Mouse (Mus musculus) mouse embryonic stem cell (cell line): ENCODE measurements around the gene Hsd17b7.
"Not testable (repeated sequence)": the region's sequence is repeated elsewhere in the genome, so short reads cannot be mapped to it uniquely, and the experiment has no call there.

Experiments
- in situ Hi-C, 2 experiments: fragments of 300-500 bp; cut with MboI; formaldehyde crosslinking; loops; 1 replicate in 1 of 2; 3 replicates in 1 of 2; pipeline ENCODE4 v1.14.3; 2019 to 2020; ENCODE audit warnings: low sequenced_read_pairs in 2 of 2, low pct_unique_long_range_greater_than_20kb in 1 of 2, mixed read lengths in 1 of 2; ENCODE audit not compliant: unreplicated experiment in 1 of 2

Gene Hsd17b7

DNA sequence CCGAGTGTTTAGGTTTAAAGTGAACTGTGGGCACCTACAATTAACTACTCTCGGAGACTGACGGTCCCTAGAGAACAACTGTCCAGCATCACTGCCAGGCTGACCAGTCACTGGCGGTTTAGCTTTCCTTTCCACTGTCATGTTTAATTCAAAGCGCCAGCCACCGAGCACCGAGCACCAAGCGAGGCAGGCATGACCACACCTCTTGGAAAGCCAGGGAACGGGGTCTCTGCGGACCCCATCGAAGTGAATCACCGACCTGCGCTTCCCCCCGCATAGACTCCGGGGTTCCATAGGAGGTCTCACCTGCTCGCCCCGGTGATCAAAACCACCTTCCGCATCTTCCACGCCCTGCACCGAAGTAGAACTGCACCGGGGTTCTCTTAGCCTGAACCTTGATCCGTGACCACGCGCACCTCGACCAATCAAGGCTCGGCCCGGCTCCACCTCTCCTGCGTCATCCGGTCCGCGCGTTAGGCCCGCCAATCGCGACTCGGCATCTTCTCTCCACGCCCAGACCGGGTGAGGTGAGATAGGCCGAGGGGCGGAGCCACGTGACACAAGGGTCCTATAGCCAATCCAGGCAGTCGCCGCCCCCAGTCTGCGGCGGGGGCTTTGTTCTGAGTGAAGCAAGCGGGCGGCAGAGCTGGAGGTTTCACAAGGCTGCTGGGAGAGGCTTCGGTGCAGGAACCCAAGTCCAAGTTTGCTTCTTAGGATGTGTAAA is at the start of gene Hsd17b7:
Hsd17b7 (minus strand) TSS at position 450 of the 724 bp plus-strand sequence.
- in situ Hi-C loops = no loop called here

DNA sequence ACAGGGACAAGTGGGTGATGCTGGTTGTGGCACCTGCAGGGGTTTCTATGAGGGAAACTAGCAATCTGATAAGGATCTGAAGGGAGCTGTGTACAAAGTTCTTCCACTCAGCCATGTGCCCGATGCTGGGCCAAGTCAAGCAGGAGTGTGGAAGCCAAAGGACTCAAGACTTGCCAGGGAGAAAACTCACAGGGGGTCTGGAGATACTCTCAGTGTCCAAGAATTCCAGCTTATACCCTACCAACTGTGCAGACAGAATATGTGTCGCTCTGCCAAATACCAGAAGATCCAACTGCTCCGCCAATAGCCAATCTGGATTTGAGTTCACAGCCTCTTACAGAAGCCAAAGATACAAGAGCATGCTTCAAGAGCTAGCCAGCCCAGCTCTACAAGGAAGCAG is 45.7 kb upstream of the Hsd17b7 start:
- in situ Hi-C loops = no loop called here

- in situ Hi-C loops = no loop called here
Observed at GRCm38 (mm10) chr1:170010716-170011505, 41.9 kb upstream of the Hsd17b7 start.

- in situ Hi-C loops = no loop called here
Observed at GRCm38 (mm10) chr1:170009296-170009695, 40.3 kb upstream of the Hsd17b7 start.

DNA sequence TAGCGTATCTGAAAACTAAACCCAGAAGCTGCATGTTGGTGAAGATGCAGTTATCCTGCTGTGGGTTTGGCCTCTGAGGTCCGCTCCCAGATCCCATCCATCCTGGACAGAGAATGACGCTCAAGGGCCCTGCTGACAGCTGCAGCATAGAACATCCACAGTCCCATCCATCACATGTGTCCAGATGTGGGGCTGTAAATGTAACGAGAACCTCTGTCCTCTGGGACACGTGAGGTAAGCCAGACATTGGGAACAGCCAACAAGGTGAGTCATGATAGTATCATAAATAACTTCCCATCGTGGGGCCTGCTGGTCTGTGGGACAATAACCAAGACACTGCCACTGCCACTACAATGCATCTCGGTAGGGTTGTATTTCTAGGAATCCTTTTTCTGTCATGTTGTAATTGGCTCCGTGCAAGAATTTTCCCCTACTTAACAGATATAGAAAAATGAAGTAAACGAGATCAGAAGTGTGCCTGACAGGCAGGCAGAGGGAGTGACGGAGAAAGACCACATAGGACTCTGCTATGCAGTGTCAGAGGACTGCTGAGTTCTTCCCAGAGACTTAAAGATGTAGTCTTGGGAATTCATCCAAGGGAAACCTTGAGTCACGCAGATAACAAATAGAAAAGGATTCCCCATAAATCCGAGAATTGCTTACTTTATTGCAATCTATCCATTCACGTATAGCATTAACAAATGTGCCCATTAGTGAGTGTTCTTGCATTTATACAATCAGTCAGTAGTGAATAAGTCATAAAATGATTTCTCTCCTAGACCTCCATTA is 39.6 kb upstream of the Hsd17b7 start:
- in situ Hi-C loops = no loop called here

DNA sequence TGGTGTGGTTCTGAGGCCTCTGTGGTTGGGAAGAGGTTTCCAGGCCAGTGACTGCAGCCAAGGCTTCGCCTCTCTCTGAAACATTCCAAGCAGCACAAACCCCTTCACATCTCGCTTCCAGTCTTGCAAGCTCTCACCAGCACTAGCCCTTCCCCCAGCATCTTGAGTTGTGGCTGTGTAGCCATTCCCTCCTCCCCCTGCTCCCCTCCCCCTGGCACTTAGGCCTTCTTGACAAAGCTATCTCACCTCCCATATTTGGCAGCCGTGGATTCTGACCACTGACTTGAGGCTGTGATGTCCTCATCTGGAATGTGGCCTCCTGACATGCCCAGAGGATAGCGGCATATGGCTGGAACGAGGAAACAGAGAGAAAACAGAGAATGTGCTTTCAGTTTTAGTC is 37.5 kb upstream of the Hsd17b7 start:
- in situ Hi-C loops = no loop called here

- in situ Hi-C loops = no loop called here
Observed at GRCm38 (mm10) chr1:170005297-170005696, 36.3 kb upstream of the Hsd17b7 start.

GRCm38 (mm10) chr1:169993901-169994300 is 24.9 kb upstream of the Hsd17b7 start:
- in situ Hi-C loops = not testable (repeated sequence)

DNA sequence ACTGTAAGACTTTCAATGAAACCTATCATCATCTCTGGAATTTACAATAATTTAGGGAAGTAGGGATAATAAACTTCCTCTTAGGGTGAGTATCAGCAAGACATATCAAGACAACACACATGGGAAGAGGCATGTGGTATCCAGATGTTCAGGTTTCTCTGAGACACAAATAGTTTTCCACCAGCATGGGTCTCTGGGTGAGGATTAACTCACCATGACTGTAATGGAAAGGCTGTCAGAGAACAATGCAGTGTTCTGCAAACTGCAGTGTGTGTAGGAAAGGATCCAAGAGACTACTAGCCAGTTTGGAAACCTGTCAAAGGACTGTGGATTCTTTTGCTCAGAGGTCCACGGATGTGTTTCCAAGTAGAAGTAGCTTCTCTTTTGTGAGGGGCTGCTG is 17.1 kb upstream of the Hsd17b7 start:
- in situ Hi-C loops = no loop called here

GRCm38 (mm10) chr1:169977621-169978020 is 8.6 kb upstream of the Hsd17b7 start:
- in situ Hi-C loops = no loop called here

DNA sequence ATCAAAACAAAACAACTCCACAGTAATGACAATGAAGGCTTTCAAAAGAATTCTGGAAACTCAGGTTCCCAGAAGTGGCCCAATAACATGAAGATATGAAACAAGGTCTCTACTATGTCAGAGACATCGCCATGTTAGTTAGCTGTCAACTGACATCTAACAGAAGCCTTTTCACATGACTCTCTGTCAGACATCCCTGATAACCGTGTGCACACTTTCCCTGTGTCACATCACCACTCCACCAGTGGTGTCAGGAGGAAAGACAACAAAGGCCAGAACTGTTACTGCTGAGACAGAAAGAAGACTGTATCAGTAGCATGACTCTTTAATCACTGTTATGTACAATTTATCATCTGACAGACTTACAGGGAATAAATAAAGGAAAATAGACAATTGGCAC is 3.0 kb upstream of the Hsd17b7 start:
- in situ Hi-C loops = no loop called here

DNA sequence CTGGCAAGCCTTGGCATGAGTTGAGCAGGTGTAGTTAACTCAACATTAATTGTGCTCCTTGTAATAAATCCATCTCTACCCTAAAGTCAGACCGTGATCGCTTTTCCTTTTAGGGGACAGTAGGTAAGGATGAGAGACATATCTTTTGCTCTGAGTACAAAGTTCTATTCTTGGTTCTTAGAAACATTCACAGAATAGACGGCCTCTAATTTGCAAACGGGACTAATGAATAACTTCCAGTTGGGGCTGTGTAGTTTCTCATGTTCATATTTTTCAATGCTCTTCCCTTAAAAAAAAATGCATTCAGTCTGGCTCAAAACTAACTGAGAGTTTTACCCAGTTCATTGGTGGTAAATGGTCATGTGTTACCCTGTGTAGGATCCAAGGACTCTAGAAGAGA is 1.9 kb upstream of the Hsd17b7 start:
- in situ Hi-C loops = no loop called here

GRCm38 (mm10) chr1:169969516-169969886 is 460 bp upstream of the Hsd17b7 start:
- in situ Hi-C loops = no loop called here

- in situ Hi-C loops = loop anchor here (5.0 to 10.0 kb wide), 2 partner anchors 182 to 189 kb away; no protein-coding TSS in a partner anchor
Observed at GRCm38 (mm10) chr1:169953106-169953505, 15.9 kb downstream of the Hsd17b7 start.

DNA sequence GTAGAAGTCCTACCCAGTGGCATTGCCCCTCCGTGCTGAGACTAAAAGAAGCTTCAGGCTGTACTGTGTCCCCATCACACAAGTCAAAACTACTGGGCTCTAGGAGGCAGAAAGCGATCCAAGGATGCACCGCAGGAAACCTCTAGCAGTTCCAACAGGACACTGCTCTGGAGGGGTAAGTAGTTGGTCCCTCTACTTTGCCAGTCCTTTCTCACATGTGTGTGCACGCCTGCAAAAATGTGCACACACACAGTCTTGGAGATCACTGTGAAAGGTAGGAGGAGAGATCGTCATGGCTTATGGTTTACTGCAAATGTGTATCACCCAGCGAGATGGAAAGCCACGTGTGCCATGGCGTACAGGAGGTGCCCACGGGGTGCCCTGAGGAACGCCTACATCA is 16.4 kb downstream of the Hsd17b7 start:
- in situ Hi-C loops = loop anchor here (5.0 to 10.0 kb wide), 2 partner anchors 182 to 190 kb away; no protein-coding TSS in a partner anchor

GRCm38 (mm10) chr1:169951561-169951960 is 17.5 kb downstream of the Hsd17b7 start:
- in situ Hi-C loops = loop anchor here (5.0 to 10.0 kb wide), 2 partner anchors 183 to 191 kb away; no protein-coding TSS in a partner anchor

DNA sequence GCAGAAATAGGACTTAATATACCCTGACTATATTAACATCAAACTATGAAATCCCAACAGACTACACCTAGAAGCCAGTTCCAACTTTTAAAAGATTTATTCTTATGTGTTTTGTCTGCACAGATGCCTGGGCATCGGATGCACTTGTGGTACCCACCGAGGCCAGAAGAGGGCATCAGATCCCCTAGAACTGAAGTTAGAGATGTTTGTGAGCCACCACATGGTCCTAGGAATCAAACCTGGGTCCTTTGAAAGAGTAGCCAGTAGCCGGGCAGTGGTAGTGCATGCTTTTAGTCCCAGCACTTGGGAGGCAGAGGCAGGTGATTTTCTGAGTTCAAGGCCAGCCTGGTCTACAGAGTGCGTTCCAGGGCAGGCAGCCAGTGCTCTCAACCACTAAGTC is 18.4 kb downstream of the Hsd17b7 start:
- in situ Hi-C loops = loop anchor here (5.0 to 10.0 kb wide), 2 partner anchors 184 to 192 kb away; no protein-coding TSS in a partner anchor

GRCm38 (mm10) chr1:169949981-169950380 is 19.1 kb downstream of the Hsd17b7 start:
- in situ Hi-C loops = loop anchor here (5.0 to 10.0 kb wide), 2 partner anchors 185 to 192 kb away; no protein-coding TSS in a partner anchor

DNA sequence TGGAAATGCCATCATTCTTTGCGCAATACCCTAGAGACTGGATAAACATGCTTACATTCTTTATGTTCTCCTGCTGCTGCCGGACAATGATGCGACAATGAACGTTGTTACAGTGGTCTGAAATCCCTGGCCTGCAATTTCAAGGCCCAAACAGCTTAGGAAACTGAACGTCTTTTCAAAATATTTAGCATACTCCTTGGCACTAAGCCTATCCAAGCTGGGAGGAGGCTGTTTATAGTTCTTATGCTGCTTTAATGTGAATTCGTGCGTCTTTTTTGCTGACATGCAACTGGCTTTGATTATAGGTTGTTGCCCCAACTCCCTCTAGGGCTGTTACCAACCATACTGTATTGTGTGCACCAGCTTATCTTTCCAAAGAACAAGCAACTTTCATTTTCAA is 20.2 kb downstream of the Hsd17b7 start:
- in situ Hi-C loops = no loop called here
